Mouse (Mus musculus) testis, postnatal 14 days (tissue): ENCODE measurements around the gene Selp.

Source experiments
- DNase-seq: peaks from one replicate; pipeline ENCODE4 v3.0.0; 2021; ENCODE audit warnings: low spot score

Selp gene

DNA sequence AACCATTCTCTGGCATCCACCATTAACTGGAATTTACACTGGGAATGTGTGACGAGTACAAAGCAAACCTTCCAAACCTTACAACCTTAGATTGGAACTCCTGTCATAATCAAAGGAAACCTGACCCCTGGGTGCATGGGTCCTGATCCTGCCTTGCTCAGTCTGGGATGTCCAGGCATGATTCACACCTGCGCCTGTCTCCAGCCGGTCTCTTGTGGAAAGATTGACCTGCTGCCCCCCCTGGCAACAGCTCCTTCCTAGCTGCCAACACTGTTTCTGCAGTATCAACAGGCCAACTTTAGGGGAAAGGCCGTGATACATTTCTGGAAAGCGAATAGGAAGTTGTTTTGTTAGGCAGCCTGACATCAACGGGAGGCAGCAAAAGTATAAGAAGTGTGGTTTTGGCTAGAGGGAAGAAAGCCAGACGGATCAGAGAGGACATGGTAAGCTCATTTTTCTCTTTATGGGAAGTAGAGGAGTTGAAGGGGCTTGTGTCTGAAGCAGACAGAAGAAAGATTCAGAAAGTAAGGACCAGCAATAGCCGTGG, at the start of gene Selp:
Gene Selp, plus strand, starts transcription at position 318 of the 547 bp plus-strand sequence.
- DNase-seq, result no peak

- DNase-seq, result no peak
These were observed 45.8 kb upstream of the Selp start for GRCm38 (mm10) chr1:164069261-164069660.

GRCm38 (mm10) chr1:164070461-164070860, 44.6 kb upstream of the Selp start:
- DNase-seq, result no peak

- no peak for DNase-seq
These were observed 44.0 kb upstream of the Selp start for GRCm38 (mm10) chr1:164071111-164071510.

DNA sequence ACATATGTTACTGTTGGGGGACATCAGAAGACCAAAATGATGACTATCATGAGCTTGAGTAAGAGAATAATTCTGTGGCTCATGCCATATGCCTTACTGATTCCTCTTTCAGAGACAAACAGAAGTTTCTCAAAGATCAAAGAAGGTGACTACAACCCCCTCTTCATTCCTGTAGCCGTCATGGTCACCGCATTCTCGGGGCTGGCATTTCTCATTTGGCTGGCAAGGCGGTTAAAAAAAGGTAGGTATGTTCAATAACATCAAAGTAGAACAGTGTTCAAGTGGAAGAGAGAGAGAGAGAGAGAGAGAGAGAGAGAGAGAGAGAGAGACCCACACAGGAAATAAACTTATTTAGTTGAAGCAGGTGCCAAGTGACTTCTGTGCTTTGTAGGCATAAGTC, 43.1 kb upstream of the Selp start:
- no peak for DNase-seq

GRCm38 (mm10) chr1:164073091-164073490, 42.0 kb upstream of the Selp start:
- no peak for DNase-seq

- DNase-seq, result no peak
These were observed 41.3 kb upstream of the Selp start for GRCm38 (mm10) chr1:164073803-164074202.

DNA sequence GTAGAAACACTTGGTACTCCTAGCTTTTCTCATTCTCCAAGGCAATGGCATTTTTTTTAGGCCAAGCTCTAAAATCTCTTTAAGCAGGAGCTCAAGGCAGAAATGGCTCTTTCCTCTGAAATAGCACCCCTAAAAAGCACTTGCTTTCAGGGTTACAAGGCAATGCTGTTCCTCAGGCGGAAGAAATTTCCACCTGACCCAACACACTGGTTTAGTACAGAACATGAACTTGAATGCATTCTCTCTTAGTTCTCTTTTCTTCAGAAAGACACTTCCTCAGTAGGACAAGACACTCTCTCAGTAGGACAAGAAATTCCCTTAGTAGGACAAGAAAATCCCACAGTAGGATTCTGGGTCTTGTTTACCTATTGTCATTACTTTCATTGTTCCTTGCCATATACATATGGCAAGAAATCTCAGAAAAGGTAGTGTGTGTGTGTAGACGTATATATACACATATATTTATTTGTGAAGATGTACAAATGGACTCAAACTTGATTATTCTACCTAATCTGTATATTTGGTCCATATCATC, 40.4 kb upstream of the Selp start:
- DNase-seq, result no peak

GRCm38 (mm10) chr1:164075416-164075815, 39.6 kb upstream of the Selp start:
- no peak for DNase-seq

GRCm38 (mm10) chr1:164076441-164076840, 38.6 kb upstream of the Selp start:
- DNase-seq, result no peak

DNA sequence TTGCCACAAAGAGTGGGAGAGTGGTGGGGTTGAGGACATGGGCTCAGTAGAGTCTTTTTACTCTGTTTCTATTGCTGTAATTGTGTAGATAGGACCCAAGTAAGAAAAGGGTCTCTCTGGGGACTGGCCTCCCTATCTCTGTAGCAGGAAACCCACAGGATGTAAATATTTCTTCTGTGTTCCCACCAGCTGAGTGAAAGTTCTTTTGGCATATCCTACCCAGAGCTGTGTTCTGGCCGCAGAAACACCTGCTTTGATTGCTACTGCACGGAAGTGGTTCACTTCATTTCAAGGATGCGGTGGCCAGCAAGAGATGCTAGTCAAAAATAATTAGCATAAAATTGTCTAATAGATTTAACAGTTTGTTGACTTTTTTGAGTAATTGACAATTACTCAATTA, 38.0 kb upstream of the Selp start:
- DNase-seq, result no peak

DNA sequence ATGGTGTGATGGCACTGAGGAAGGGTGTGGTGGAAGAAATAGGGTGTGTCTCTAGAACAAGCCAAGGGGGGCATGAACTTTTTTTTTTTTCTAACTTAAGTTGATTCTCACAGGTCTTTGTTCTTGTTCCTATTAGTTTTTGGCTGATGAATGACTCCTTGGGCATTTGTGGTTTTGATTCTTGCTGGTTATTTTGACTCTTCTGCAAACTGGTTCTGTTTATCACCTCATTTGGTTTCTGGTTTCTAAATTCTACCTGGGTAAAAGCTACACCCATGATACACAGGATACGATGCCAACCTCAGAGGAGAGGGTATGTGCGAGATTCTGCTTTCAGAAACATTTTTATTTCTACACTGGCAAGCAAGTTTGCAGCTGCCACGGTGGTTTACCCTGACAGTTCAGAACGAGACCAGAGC, 36.7 kb upstream of the Selp start:
- no peak for DNase-seq

DNA sequence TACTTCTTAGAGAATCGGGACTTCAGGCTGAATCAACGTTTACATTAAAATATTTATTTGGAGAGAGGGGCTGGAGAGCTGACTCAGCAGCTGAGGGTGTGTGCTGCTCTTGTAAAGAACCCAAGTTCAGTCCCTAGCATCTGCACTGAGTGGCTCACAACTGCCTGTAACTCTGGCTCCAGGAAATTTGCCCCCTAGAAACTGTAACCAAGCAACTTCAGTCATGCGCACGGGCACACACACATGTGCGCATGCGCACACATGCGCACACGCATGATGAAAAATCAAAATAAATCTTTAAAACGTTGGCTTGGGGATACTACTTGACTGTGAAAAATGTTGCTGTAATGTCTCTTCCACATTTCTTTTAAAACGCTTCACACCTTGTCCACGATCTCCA, 36.0 kb upstream of the Selp start:
- DNase-seq, result peak; percentile 29

GRCm38 (mm10) chr1:164083046-164083445, 32.0 kb upstream of the Selp start:
- DNase-seq, result no peak

- DNase-seq, result no peak
These were observed 28.3 kb upstream of the Selp start for GRCm38 (mm10) chr1:164086797-164087196.

- no peak for DNase-seq
These were observed 27.2 kb upstream of the Selp start for GRCm38 (mm10) chr1:164087872-164088271.

DNA sequence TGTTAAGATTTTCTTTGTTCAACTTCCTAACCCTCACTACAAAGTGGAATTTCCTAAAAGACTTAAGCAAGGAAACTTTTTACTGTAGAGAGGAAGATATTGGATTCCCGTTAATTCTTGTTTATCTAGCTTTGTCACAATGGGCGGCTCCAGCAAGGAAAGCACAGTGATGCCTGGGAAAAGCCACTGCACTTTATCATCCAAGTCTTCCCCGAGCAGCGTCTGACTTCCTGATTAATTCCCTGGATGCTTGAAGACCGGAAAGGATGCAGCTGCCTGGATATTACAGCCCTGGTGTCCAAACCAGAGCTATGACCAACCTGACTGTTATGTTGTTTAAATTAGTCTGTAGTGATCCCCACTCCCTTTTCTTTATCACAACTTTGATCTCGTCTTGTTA, 18.3 kb upstream of the Selp start:
- DNase-seq, result no peak

DNA sequence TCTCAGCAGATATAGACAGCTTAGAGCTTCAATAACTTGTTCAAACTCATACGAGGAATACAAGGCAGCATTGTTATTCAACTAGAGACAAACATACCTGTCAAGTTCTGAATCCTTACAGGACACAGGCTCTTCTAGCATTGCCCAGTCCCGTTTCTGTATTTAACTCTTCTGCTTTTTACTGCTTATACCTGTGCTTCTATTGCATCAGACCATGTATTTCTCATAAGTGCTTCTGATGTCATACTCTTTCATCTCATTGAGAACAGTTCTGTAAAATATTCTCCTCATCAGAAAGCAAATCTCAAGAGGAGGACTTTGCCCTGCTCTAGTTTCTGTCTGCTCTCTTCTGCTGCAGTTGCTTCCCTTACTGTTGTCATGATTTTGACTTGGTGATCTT, 17.2 kb upstream of the Selp start:
- no peak for DNase-seq

- no peak for DNase-seq
These were observed 16.7 kb upstream of the Selp start for GRCm38 (mm10) chr1:164098372-164098771.

DNA sequence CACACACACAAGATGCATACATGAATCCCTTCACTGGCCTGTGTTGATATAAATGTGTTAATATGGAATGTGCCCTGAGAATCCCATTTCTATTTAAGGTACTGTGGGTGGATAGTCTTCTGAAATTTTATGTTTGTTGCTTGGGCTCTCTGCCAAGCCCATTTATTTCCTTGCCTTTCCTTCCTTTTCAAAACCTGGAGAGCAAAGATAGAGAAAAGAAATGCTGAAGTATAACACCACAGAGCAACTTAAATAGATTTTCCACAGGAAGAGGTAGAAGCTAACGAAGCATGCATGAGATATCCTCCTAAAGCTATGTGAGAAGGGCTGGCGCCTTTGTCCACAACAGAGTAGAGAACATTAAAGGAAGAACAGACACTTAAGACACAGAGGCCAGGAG, 5.3 kb upstream of the Selp start:
- no peak for DNase-seq

DNA sequence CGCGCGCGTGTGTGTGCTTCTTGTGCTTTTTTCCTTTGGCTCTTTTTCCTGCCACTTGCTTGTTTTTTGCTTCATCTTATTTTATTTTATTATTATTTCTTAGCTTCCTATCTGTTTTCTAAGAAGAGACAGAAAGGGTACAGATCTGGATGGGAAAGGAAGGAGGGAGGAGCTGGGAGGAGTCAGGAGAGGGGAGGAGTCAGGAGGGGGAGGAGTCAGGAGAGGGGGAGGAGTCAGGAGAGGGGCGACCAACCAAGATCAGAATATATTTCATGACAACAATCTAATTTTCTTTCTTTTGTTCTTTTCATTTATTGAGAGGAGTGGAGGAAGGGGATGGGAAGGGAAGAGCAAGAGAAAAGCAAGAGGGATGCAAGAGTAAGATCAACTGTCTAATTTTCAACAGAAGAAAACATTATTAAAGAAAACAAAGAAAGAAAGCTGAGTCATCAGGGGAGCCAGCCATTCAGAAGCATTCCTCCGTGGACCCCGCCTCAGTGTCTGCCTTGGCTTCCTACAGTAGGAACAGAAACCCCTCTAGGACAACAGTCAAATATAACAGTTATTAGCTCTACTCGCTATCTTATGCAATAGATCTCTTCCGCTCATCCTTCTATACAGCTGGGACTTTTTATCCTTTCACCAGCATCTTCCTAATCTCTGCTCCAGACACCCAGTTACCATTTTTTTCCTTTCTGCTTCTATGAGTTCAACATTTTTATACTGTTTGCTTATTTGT, 4.3 kb upstream of the Selp start:
- no peak for DNase-seq

GRCm38 (mm10) chr1:164114280-164114679, 784 bp upstream of the Selp start:
- no peak for DNase-seq

DNA sequence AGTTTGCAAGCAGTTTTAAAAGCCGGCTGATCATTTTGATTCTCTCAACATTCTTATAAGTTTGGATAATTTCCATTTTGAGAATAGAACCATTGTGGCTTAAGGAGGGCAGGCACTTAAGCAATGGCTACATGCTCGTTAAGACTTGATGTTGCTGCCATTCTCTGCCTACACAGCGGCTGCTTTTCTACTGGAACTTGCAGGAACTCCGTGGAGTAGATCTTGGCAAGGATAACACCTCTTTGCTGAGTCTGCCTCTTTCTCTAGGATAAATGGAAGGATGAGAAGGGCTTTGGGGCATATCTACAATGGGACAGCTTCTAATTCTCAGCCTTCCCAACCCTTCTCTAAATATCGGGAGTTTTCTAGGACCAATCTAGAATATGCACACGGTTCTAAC, 583 bp downstream of the Selp start:
- DNase-seq, result no peak

GRCm38 (mm10) chr1:164117869-164118268, 2.8 kb downstream of the Selp start:
- DNase-seq, result no peak
